Mouse (Mus musculus): ENCODE measurements at regions not wholly inside any gene's neighbourhood (a gene's known extent, or its start where the extent isn't known, plus 50 kb on each side); places are given as distances from the start of the nearest gene placed in this dataset.

- no peaks in the 10 kb centered on the region for H3K36me3 ChIP-seq (replicated peaks; ENCODE audit: control insufficient read depth, insufficient read depth, low read depth)
- WGBS (ENCODE audit: insufficient replicate concordance) = 58% methylated on average over 5 of the region's 5 CpGs
- H3K4me1 ChIP-seq (replicated peaks; ENCODE audit: control insufficient read depth in 2 of 2, insufficient read depth in 2 of 2, low read length in 1 of 2) = no peaks in the 10 kb centered on the region
- ATAC-seq (ENCODE audit: insufficient read depth) (no peak), DNase-seq (ENCODE audit: low read depth in 3 of 3, low spot score in 3 of 3) (no peak)
- H3K27me3 ChIP-seq (ENCODE audit: control insufficient read depth, insufficient read depth, low read length) = no peaks in the 10 kb centered on the region
- H3K4me2 ChIP-seq (ENCODE audit: low read depth) = no peak overlapping the region
- H3K9me3 ChIP-seq (ENCODE audit: control insufficient read depth, low read length) = no peaks in the 10 kb centered on the region
- no peak overlapping the region for H3K4me3 ChIP-seq (ENCODE audit: insufficient read depth in 1 of 2, low read depth in 2 of 2, low read length in 2 of 2)
- TF ChIP-seq CTCF (IDR thresholded peaks at IDR 0.05; ENCODE audit: low read depth) (no peak), EP300 (IDR thresholded peaks at IDR 0.05; ENCODE audit: low read depth) (no peak)
- no peak overlapping the region for H3K27ac ChIP-seq
- H3K9ac ChIP-seq (replicated peaks) = no peak overlapping the region
Observed at GRCm38 (mm10) chr9:47353972-47354371, 176.0 kb upstream of the Cadm1 start.

GRCm38 (mm10) chr9:47354423-47354822, 175.6 kb upstream of the Cadm1 start:
- Histone ChIP-seq H3K27me3 (ENCODE audit: control insufficient read depth, insufficient read depth, low read length) (no peaks in the 10 kb centered on the region), H3K4me2 (ENCODE audit: low read depth) (no peak overlapping the region), H3K4me3 (ENCODE audit: insufficient read depth in 1 of 2, low read depth in 2 of 2, low read length in 2 of 2) (no peak overlapping the region), H3K9ac (replicated peaks) (no peak overlapping the region), H3K27ac (no peak overlapping the region), H3K9me3 (ENCODE audit: control insufficient read depth, low read length) (no peaks in the 10 kb centered on the region), H3K36me3 (replicated peaks; ENCODE audit: control insufficient read depth, insufficient read depth, low read depth) (no peaks in the 10 kb centered on the region), H3K4me1 (replicated peaks; ENCODE audit: control insufficient read depth in 2 of 2, insufficient read depth in 2 of 2, low read length in 1 of 2) (no peaks in the 10 kb centered on the region)
- ATAC-seq (ENCODE audit: insufficient read depth) = no peak
- 41% methylated on average over 2 of the region's 2 CpGs for WGBS (ENCODE audit: insufficient replicate concordance)
- DNase-seq (ENCODE audit: low read depth in 3 of 3, low spot score in 3 of 3) = no peak
- no peak for TF ChIP-seq CTCF (IDR thresholded peaks at IDR 0.05; ENCODE audit: low read depth)

GRCm38 (mm10) chr9:47354866-47355265, 175.1 kb upstream of the Cadm1 start:
- no peaks in the 10 kb centered on the region for H3K4me1 ChIP-seq (replicated peaks; ENCODE audit: control insufficient read depth in 2 of 2, insufficient read depth in 2 of 2, low read length in 1 of 2)
- DNase-seq (ENCODE audit: low read depth in 3 of 3, low spot score in 3 of 3) (no peak), ATAC-seq (ENCODE audit: insufficient read depth) (no peak)
- H3K36me3 ChIP-seq (replicated peaks; ENCODE audit: control insufficient read depth, insufficient read depth, low read depth) = no peaks in the 10 kb centered on the region
- no peaks in the 10 kb centered on the region for H3K9me3 ChIP-seq (ENCODE audit: control insufficient read depth, low read length)
- TF ChIP-seq EP300 (IDR thresholded peaks at IDR 0.05; ENCODE audit: low read depth) (no peak), CTCF (IDR thresholded peaks at IDR 0.05; ENCODE audit: low read depth) (no peak)
- H3K27me3 ChIP-seq (ENCODE audit: control insufficient read depth, insufficient read depth, low read length) = no peaks in the 10 kb centered on the region
- no peak overlapping the region for H3K4me3 ChIP-seq (ENCODE audit: insufficient read depth in 1 of 2, low read depth in 2 of 2, low read length in 2 of 2)
- H3K4me2 ChIP-seq (ENCODE audit: low read depth) = no peak overlapping the region
- no peak overlapping the region for H3K9ac ChIP-seq (replicated peaks)
- 65% methylated on average over 9 of the region's 9 CpGs for WGBS (ENCODE audit: insufficient replicate concordance)
- no peak overlapping the region for H3K27ac ChIP-seq

GRCm38 (mm10) chr9:47357756-47358399, 172.1 kb upstream of the Cadm1 start:
- DNase-seq (ENCODE audit: low read depth in 3 of 3, low spot score in 3 of 3) (no peak), ATAC-seq (ENCODE audit: insufficient read depth) (no peak)
- no peak for TF ChIP-seq CTCF (IDR thresholded peaks at IDR 0.05; ENCODE audit: low read depth)
- TF ChIP-seq EP300 (IDR thresholded peaks at IDR 0.05; ENCODE audit: low read depth) = no peak
- Histone ChIP-seq H3K4me3 (ENCODE audit: insufficient read depth in 1 of 2, low read depth in 2 of 2, low read length in 2 of 2) (no peak overlapping the region), H3K27ac (no peak overlapping the region), H3K9ac (replicated peaks) (no peak overlapping the region), H3K4me2 (ENCODE audit: low read depth) (no peak overlapping the region), H3K4me1 (replicated peaks; ENCODE audit: control insufficient read depth in 2 of 2, insufficient read depth in 2 of 2, low read length in 1 of 2) (no peaks in the 10 kb centered on the region), H3K9me3 (ENCODE audit: control insufficient read depth, low read length) (no peaks in the 10 kb centered on the region), H3K36me3 (replicated peaks; ENCODE audit: control insufficient read depth, insufficient read depth, low read depth) (no peaks in the 10 kb centered on the region), H3K27me3 (ENCODE audit: control insufficient read depth, insufficient read depth, low read length) (no peaks in the 10 kb centered on the region)
- 62% methylated on average over 17 of the region's 17 CpGs for WGBS (ENCODE audit: insufficient replicate concordance)

- WGBS (ENCODE audit: insufficient replicate concordance) = 64% methylated on average over 4 of the region's 4 CpGs
- Histone ChIP-seq H3K9ac (replicated peaks) (no peak overlapping the region), H3K27ac (no peak overlapping the region), H3K36me3 (replicated peaks; ENCODE audit: control insufficient read depth, insufficient read depth, low read depth) (no peaks in the 10 kb centered on the region), H3K4me3 (ENCODE audit: insufficient read depth in 1 of 2, low read depth in 2 of 2, low read length in 2 of 2) (no peak overlapping the region), H3K9me3 (ENCODE audit: control insufficient read depth, low read length) (no peaks in the 10 kb centered on the region), H3K4me1 (replicated peaks; ENCODE audit: control insufficient read depth in 2 of 2, insufficient read depth in 2 of 2, low read length in 1 of 2) (no peaks in the 10 kb centered on the region), H3K4me2 (ENCODE audit: low read depth) (no peak overlapping the region), H3K27me3 (ENCODE audit: control insufficient read depth, insufficient read depth, low read length) (no peaks in the 10 kb centered on the region)
- no peak for ATAC-seq (ENCODE audit: insufficient read depth)
- no peak for DNase-seq (ENCODE audit: low read depth in 3 of 3, low spot score in 3 of 3)
- TF ChIP-seq EP300 (IDR thresholded peaks at IDR 0.05; ENCODE audit: low read depth) (no peak), CTCF (IDR thresholded peaks at IDR 0.05; ENCODE audit: low read depth) (no peak)
Observed at GRCm38 (mm10) chr9:47358400-47358767, 171.6 kb upstream of the Cadm1 start.
